Mouse (Mus musculus) left cerebral cortex, postnatal 14 days (tissue): ENCODE measurements around the gene Grm4. TPM values are rescaled to one million over a fixed set of nuclear protein-coding genes. Genes with fewer than 3 reads are reported as not detected.

Experiments
- DNase-seq, 2 experiments: peaks; one replicate each; pipeline ENCODE4 v3.0.0; 2021 to 2022; ENCODE audit warnings: low spot score in 2 of 2, mixed read lengths in 1 of 2
- intact Hi-C: fragments of 180-260 bp; cut with DNase I; formaldehyde crosslinking; loops from one replicate; pipeline ENCODE4 v1.15.1; 2025
- total RNA-seq, 2 experiments: library from RNA; stranded (reverse); gene quantifications; 2 replicates each; pipeline ENCODE4 v1.2.3; 2021

Grm4 gene
- total RNA-seq, 2 experiments from 2014 or later = 24.1 to 25.6 TPM

DNA sequence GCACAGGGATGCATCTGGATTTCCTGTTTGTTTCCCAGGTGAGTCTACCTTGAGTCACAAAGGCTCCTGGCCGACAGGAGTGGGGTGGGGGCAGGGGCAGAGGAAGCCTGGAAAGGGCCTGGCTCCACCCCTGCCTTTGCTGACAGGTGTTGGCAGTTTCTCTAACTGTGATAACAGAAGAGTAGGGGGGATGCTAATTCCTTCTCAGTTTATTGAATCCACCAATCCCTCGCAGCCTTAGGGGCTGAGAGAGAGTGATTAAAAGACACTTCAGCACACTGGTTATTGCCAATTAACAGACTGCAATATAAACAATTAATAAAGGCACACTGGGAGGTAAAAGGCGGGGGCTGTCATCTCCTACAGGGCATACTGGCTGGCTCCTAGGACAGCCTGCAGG, 142.2 kb downstream of the Grm4 start:
- intact Hi-C loops = no loop called here
- DNase-seq = no peak

GRCm38 (mm10) chr17:27377151-27377550, 144.1 kb downstream of the Grm4 start:
- intact Hi-C loops = no loop called here
- DNase-seq = no peak

- intact Hi-C loops = no loop called here
- no peak for DNase-seq
Observed at GRCm38 (mm10) chr17:27375551-27375950, 145.7 kb downstream of the Grm4 start.

Other genes with a start within 250 kb of the Grm4 start
- 10 to 100 TPM; 40.0 to 47.9 TPM for gene Hmga1, start 35.1 kb upstream of the Grm4 start, total RNA-seq
- 10 to 100 TPM; 92.2 to 97.5 TPM for gene AI413582, start 44.4 kb upstream of the Grm4 start, total RNA-seq
- 100 to 1,000 TPM; 514 to 519 TPM for gene Nudt3, start 102.1 kb upstream of the Grm4 start, total RNA-seq
- gene RPS10-NUDT3, start 113.8 kb upstream of the Grm4 start, total RNA-seq = not detected
- 100 to 1,000 TPM; 387 to 414 TPM for gene Rps10, start 115.3 kb upstream of the Grm4 start, total RNA-seq
- 100 to 1,000 TPM; 349 to 352 TPM for gene Pacsin1, start 134.1 kb upstream of the Grm4 start, total RNA-seq
- gene Spdef, start 207.6 kb upstream of the Grm4 start, total RNA-seq = under 1 TPM; 0.42 to 0.57 TPM